In the genomic region with DNA sequence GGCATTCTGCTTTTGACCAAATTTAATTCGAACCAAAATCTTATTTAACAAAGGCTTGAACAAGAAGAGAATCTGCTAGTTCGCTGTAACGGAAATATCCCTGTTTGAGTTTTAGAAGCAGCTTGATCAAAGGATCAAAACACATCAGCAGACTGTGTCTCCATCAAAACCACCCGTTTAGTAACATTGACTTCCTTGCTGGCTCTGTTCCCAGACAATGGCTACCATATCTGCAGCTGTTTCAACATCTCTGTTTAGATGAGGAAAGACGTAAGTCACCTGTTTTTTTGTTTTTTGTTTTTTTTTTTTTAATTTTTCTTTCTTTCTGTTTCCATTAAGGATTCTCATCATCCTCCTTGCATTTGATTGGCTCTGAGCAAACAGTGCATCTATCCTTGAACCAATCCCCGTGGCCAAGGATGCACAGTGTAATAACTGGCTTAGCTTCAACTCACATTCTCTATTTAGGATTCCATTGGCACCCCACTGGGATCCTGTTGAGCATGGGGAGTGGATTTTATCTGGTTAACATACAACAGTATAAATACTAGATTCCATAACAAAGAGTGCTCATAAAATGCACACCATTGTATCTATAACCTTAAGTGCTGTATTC, we compare ENCODE assay signal across 12 mouse cellular contexts. TPM values are rescaled to one million over a fixed set of nuclear protein-coding genes. Genes with fewer than 3 reads are reported as not detected.
A peak's percentile ranks its signal among the peaks of the same experiment; 100 is the strongest.
DNase-seq lines count a peak whose midpoint lies in the region; ATAC-seq lines count a peak whose summit lies in the region.
"Had no signal": no experiment of that assay in that cellular context is flagged by ENCODE, and none has a peak within 500 bp of the region (broad histone marks: within the 10 kb centered on the region; RNA-seq: fewer than 3 reads in every experiment).

No protein-coding gene starts in this region.

- no peak for ATAC-seq in kidney, embryonic 15.5 days (replicated peaks; ENCODE audit: low FRiP score)
- no peak for ATAC-seq in hindbrain, embryonic 11.5 days (ENCODE audit: low FRiP score)
- ATAC-seq: activated CD4-positive, CD25-positive, alpha-beta regulatory T cell, adult 4 months; intestine, embryonic 16.5 days had no signal

- WGBS in kidney, embryonic 15.5 days, result 58% methylated on average over 6 of the region's 6 CpGs
- 79% methylated on average over 6 of the region's 6 CpGs for WGBS in hindbrain, embryonic 11.5 days

- H3K27me3 ChIP-seq in kidney, embryonic 15.5 days, result no peaks in the 10 kb centered on the region
- no peaks in the 10 kb centered on the region for H3K27me3 ChIP-seq in hindbrain, embryonic 11.5 days (ENCODE audit: control insufficient read depth, insufficient read depth, low read length)
- H3K27me3 ChIP-seq: heart, embryonic 15.5 days had no signal

- H3K4me1 ChIP-seq in kidney, embryonic 15.5 days, result peaks cover 8% of the 10 kb centered on the region; the same call in 1 of the 2 replicates
- no peaks in the 10 kb centered on the region for H3K4me1 ChIP-seq in hindbrain, embryonic 11.5 days (replicated peaks; ENCODE audit: control insufficient read depth, insufficient read depth, low read length)

- H3K27ac ChIP-seq in kidney, embryonic 15.5 days, result 0 out of 2 replicates have a peak overlapping the region, but pooled peaks have one; percentile 9
- no peak overlapping the region for H3K27ac ChIP-seq in hindbrain, embryonic 11.5 days (ENCODE audit: low read depth, low read length)
- H3K27ac ChIP-seq: heart, embryonic 15.5 days; macrophage had no signal

- H3K9ac ChIP-seq in kidney, embryonic 15.5 days, result no peak overlapping the region
- no peak overlapping the region for H3K9ac ChIP-seq in hindbrain, embryonic 11.5 days (ENCODE audit: low read depth, low read length)
- H3K9ac ChIP-seq: heart, embryonic 15.5 days had no signal

- H3K9me3 ChIP-seq in kidney, embryonic 15.5 days (replicated peaks), result no peaks in the 10 kb centered on the region
- no peaks in the 10 kb centered on the region for H3K9me3 ChIP-seq in hindbrain, embryonic 11.5 days (ENCODE audit: control insufficient read depth, low read length)
- H3K9me3 ChIP-seq: heart, embryonic 15.5 days had no signal

- intact Hi-C loops in gastrocnemius, postnatal 36 days (cut with DNase I), result no loop called here

- no peak for DNase-seq in kidney, postnatal 36 days
- peak; percentile 30 for DNase-seq in CD4-positive, CD25-positive, alpha-beta regulatory T cell, adult 2 months (ENCODE audit: low read depth, low spot score)
- DNase-seq in brain, adult 2 months (ENCODE audit: low read depth, low spot score), result peak; percentile 23
- DNase-seq in lung, postnatal 10 days, result peak; percentile 84
- no peak for DNase-seq in spleen, postnatal 4 days (ENCODE audit: low spot score in 2 of 2)
- no peak for DNase-seq in hindbrain, embryonic 11.5 days (ENCODE audit: low spot score)
- DNase-seq in gastrocnemius, postnatal 36 days, result no peak

- no peak overlapping the region for H3K4me3 ChIP-seq in kidney, embryonic 15.5 days (replicated peaks)
- H3K4me3 ChIP-seq in hindbrain, embryonic 11.5 days (ENCODE audit: low read depth, low read length), result no peak overlapping the region
- H3K4me3 ChIP-seq: heart, embryonic 15.5 days had no signal

- no peak overlapping the region for H3K4me2 ChIP-seq in kidney, embryonic 15.5 days
- no peak overlapping the region for H3K4me2 ChIP-seq in hindbrain, embryonic 11.5 days (replicated peaks; ENCODE audit: low read depth, low read length)
- H3K4me2 ChIP-seq: heart, embryonic 15.5 days had no signal

- no peaks in the 10 kb centered on the region for H3K36me3 ChIP-seq in kidney, embryonic 15.5 days
- H3K36me3 ChIP-seq in hindbrain, embryonic 11.5 days (ENCODE audit: control insufficient read depth, insufficient read depth, low read length), result no peaks in the 10 kb centered on the region
- H3K36me3 ChIP-seq: heart, embryonic 15.5 days had no signal

RNA-seq across cellular contexts. Expression of a gene that starts 20.7 kb away (rescaled TPM):
- 101 and 102 TPM in 2 replicates for polyA plus RNA-seq in kidney, embryonic 15.5 days (2015; fragmentation: Nextera tagmentation; extraction: Ambion mirVana)
- polyA plus RNA-seq in hindbrain, embryonic 11.5 days (2014; fragmentation: Nextera tagmentation; extraction: Ambion mirVana), result 112 and 123 TPM in 2 replicates
- total RNA-seq in gastrocnemius, postnatal 36 days (2021), result 10 to 100 TPM; 67.9 to 78.6 TPM

Comparison
In these comparisons a context has a peak if more than half of its experiments do, and no peak if none do; other contexts are left out.
1. DNase-seq: peak in CD4-positive, CD25-positive, alpha-beta regulatory T cell, adult 2 months (single experiment), brain, adult 2 months (single experiment) and lung, postnatal 10 days (single experiment); none in kidney, postnatal 36 days (0 of 2), spleen, postnatal 4 days (0 of 2), hindbrain, embryonic 11.5 days (single experiment) and gastrocnemius, postnatal 36 days (0 of 2).